Mouse (Mus musculus) C2C12 (cell line): ENCODE results near the gene Rnf157. TPM values are rescaled to one million over a fixed set of nuclear protein-coding genes. Genes with fewer than 3 reads are reported as not detected.

ENCODE experiments used
- H3K27me3 ChIP-seq: one replicate; pipeline ENCODE4 v1.6.1; 2011; ENCODE audit not compliant: control insufficient read depth, insufficient read depth, insufficient read length
- H3K36me3 ChIP-seq: one replicate; pipeline ENCODE4 v1.6.1; 2011; ENCODE audit not compliant: control insufficient read depth, insufficient read depth
- H3K4me3 ChIP-seq: one replicate; pipeline ENCODE4 v1.5.1; 2011; ENCODE audit warnings: mild to moderate bottlenecking, control low read depth; ENCODE audit not compliant: poor library complexity, insufficient read depth, severe bottlenecking
- H3K79me2 ChIP-seq: one replicate; pipeline ENCODE4 v1.6.1; 2011; ENCODE audit not compliant: control insufficient read depth, insufficient read depth
- H3K79me3 ChIP-seq: one replicate; pipeline ENCODE4 v1.6.1; 2011; ENCODE audit warnings: low read depth, control low read depth
- H3ac ChIP-seq: one replicate; pipeline ENCODE3; 2011; ENCODE audit warnings: low read depth; ENCODE audit not compliant: control insufficient read depth, insufficient read length
- CEBPB ChIP-seq: IDR thresholded peaks from one replicate; pipeline ENCODE4 v1.6.1; 2011; ENCODE audit warnings: low read depth, mild to moderate bottlenecking, control low read depth, moderate library complexity
- CTCF ChIP-seq: IDR thresholded peaks from one replicate; pipeline ENCODE4 v1.5.1; 2011; ENCODE audit not compliant: control insufficient read depth, insufficient read depth, insufficient read length
- FOSL1 ChIP-seq: IDR thresholded peaks from one replicate; pipeline ENCODE4 v1.8.0; 2011; ENCODE audit warnings: mild to moderate bottlenecking, low read length; ENCODE audit not compliant: poor library complexity, insufficient read depth, severe bottlenecking
- MAX ChIP-seq: IDR thresholded peaks from one replicate; pipeline ENCODE4 v1.6.1; 2011; ENCODE audit warnings: mild to moderate bottlenecking, control low read depth
- MYOD1 ChIP-seq: IDR thresholded peaks from one replicate; pipeline ENCODE4 v1.6.1; 2011; ENCODE audit warnings: low read depth; ENCODE audit not compliant: control insufficient read depth, insufficient read length
- MYOG ChIP-seq: IDR thresholded peaks from one replicate; pipeline ENCODE4 v1.6.1; 2011; ENCODE audit not compliant: control insufficient read depth, insufficient read length; ENCODE audit errors: extremely low read depth
- USF1 ChIP-seq: IDR thresholded peaks from one replicate; pipeline ENCODE4 v1.6.1; 2011; ENCODE audit warnings: low read depth, mild to moderate bottlenecking, control low read depth, moderate library complexity
- polyA plus RNA-seq: library from polyadenylated mRNA; unstranded; fragments of >200 nt; fragmentation: generic; extraction: Trizol; gene quantifications from one replicate; pipeline ENCODE4 v1.2.1, GENCODE M21; 2012; ENCODE audit warnings: missing spikeins

Gene Rnf157
- polyA plus RNA-seq, 1 experiment = 13.2 TPM

DNA sequence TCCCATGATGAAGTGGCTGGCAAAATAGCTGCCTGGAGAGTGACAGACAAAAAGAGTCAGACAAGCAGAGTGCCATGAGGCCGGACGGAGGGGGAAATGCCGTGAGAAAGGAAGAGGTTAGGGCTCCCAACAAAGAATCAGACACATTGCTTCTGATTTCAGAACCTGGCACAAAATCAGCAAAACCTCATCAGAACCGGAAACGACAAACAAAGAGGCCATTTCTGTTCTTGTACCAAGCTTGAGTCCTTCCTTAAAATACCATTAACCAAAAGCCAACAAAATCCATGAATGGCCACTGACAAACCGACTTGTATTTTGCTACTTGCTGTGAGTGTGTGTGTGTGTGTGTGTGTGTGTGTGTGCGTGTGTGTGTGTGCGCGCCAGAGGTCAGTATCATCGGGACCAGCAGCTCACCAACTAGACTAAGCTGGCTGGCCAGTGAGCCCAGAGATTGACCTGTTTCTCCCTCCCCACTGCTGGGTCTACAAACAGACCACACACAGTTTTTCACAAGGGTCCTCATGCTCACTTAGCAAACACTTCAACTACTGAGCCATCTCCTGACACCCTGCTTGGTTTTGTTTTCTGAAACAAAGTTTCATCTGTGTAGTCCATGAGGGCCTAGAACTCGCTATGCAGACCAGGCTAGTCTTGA lies 16.4 kb downstream of the Rnf157 start:
- no peak for TF ChIP-seq MAX
- no peak for TF ChIP-seq CEBPB
- no peak for TF ChIP-seq MYOD1
- no peak for TF ChIP-seq USF1
- no peak for TF ChIP-seq FOSL1
- no peak for TF ChIP-seq CTCF
- TF ChIP-seq MYOG = no peak
- H3K79me2 ChIP-seq = no peaks in the 10 kb centered on the region
- no peak overlapping the region for H3ac ChIP-seq
- no peaks in the 10 kb centered on the region for H3K36me3 ChIP-seq
- H3K4me3 ChIP-seq = no peak overlapping the region
- no peaks in the 10 kb centered on the region for H3K27me3 ChIP-seq
- no peaks in the 10 kb centered on the region for H3K79me3 ChIP-seq

DNA sequence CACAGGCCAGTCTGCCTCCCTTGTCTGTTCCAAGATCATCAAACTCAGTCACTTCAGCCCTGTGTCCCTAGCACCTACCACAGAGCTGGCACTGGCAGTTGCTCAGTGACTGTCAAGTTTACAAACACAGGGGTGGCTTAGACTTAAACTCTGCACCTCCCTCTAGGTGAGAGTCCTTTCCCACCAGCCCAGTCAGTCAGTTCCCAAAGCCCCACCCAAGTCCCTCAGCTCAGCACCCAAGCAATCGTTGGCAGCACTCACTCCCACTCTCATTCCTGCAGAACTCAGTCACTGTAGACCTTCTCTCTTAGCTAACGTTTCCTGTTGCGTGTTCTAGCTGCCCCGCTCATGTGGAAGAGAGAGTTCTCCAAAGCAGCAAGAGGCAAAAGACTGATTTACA lies 18.1 kb downstream of the Rnf157 start:
- no peaks in the 10 kb centered on the region for H3K27me3 ChIP-seq
- H3K4me3 ChIP-seq = no peak overlapping the region
- TF ChIP-seq MAX (no peak), FOSL1 (no peak), CEBPB (no peak), MYOG (no peak), USF1 (no peak), CTCF (no peak), MYOD1 (no peak)
- H3ac ChIP-seq = no peak overlapping the region
- H3K36me3 ChIP-seq = no peaks in the 10 kb centered on the region
- no peaks in the 10 kb centered on the region for H3K79me2 ChIP-seq
- H3K79me3 ChIP-seq = no peaks in the 10 kb centered on the region

DNA sequence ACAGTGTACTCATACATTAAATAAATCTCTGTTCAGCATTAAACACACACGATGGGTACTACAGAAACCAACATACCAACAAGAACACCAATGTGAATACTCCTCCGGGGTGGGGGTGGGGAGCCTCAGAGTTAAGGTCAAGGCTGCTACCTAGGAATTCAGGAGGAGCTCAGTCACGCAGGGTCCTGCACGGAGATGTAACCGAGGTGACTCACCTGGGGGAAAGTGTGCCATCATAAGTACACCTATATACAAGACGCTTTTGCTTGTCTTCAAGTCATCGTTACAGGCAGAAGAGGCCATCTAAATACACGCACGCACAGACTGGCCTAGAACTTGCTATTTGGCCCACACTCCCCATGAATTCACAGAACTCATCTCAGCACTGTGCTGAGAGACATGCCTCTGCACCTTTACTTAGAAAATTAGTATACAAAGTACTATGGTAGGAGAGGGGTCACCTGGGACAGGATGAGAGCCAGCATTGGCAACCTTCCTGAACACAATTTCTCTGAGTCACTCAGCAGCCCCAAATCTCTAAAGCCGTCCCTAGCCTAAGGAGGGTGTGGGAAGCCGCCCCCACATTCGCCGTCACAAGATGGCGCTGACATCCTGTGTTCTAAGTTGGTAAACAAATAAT lies 23.9 kb downstream of the Rnf157 start:
- TF ChIP-seq FOSL1 (no peak), CEBPB (no peak), CTCF (no peak), USF1 (no peak), MYOG (no peak), MAX (no peak), MYOD1 (no peak)
- Histone ChIP-seq H3K36me3 (no peaks in the 10 kb centered on the region), H3K4me3 (no peak overlapping the region)

DNA sequence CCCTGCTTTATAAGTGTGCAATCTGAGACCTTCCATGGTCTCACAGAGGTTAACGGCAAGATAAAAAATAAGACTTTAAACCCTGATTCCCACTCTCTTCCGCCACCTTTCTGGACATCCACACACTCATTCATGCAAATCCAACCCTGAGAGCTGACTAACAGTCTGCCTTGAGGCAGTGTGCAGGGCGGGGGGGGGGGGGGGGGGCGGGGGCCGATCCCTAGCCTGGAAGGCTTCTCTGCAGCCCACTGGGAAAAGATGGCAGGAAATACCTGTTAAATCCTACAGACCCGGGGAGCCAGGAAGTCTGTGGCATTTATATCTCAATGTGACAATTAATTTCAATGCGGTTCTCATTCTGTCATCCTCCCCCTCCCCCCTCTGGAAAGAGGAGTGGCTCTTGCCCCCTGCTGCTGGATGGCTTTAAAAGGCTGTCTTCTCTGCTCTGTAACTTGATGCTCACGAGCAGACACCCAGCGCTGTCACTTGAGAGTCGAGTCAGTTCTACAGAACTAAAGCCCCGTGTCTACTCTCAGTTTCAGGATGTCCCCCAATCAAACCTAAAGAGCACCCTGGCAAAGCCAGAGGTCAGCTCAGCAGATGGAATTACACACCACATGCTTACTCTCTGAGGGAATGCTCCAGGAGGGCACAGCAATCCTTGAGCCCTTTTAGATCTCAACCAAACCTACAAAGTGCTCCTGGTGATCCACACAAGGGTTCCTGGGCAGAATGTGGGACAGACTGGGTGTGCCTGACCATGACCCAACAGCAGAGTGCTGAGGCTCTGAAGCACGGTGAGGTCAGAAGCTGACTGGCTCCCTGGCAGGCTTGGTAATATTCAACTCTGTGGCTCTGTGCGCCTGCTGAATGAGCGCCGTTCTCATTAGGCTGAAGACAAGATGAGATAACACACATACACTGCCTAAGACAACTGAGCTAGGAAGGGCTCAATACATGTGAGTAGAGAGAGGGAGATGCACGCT lies 25.5 kb downstream of the Rnf157 start:
- no peaks in the 10 kb centered on the region for H3K36me3 ChIP-seq
- no peak overlapping the region for H3K4me3 ChIP-seq
- H3ac ChIP-seq = peak overlapping the region; percentile 21
- no peaks in the 10 kb centered on the region for H3K27me3 ChIP-seq
- H3K79me2 ChIP-seq = no peaks in the 10 kb centered on the region
- TF ChIP-seq FOSL1 (no peak), MAX (no peak), MYOG (no peak), CTCF (no peak), MYOD1 (no peak), CEBPB (no peak), USF1 (no peak)
- H3K79me3 ChIP-seq = no peaks in the 10 kb centered on the region

More for the DNA sequence above, 23.9 kb downstream of the Rnf157 start:
- no peaks in the 10 kb centered on the region for H3K79me3 ChIP-seq
- H3K27me3 ChIP-seq = no peaks in the 10 kb centered on the region
- no peaks in the 10 kb centered on the region for H3K79me2 ChIP-seq
- no peak overlapping the region for H3ac ChIP-seq

DNA sequence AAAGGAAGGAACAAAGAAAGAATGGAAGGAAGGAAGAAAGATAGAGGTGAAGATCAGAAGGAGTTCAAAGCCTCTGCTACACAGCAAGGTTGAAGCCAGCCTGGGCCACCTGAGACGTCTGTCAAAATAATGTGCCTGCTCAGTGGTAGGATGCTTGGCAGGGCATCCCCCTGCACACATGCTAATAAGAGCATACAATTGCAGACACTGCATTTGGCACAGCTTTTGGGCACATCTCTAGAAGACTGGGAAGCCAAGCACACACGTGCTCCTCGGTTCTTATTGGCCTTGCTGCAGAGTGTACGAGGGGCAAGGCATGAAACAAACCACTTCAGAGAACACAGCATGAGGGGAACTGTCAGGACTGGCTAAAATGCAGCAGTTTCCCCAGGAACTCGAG lies 26.8 kb downstream of the Rnf157 start:
- TF ChIP-seq MAX (no peak), MYOD1 (no peak), MYOG (no peak), FOSL1 (no peak), CTCF (no peak), CEBPB (no peak), USF1 (no peak)
- Histone ChIP-seq H3K79me3 (no peaks in the 10 kb centered on the region), H3K4me3 (no peak overlapping the region), H3K79me2 (no peaks in the 10 kb centered on the region), H3K27me3 (no peaks in the 10 kb centered on the region), H3ac (no peak overlapping the region), H3K36me3 (no peaks in the 10 kb centered on the region)
